Mouse (Mus musculus): ENCODE results near the gene Syde2.

DNA sequence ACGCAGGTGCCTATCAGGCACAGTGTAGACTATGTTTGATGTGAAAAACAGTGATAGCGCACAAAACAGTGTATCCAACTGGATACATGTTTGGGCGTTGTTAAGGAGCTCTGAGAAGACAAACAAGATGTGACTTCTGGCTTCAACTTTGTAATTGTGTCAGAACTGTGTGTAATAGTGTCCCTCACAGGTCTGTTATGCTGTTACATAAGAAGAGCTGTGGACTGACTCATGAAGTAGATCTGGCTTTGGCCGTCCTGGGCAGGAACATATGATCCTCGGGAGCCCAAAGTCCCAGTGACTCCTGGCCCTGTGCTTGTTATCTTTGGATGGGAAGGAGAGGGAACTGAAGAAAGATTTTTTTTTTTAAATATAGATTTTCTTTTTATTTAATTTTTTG is 7.8 kb downstream of the Syde2 start:
- TF ChIP-seq POLR2A (IDR thresholded peaks at IDR 0.05; ENCODE audit: borderline replicate concordance, insufficient read depth, low read length) = no peak
- no peak for TF ChIP-seq CTCF (IDR thresholded peaks at IDR 0.05; ENCODE audit: borderline replicate concordance, insufficient read depth, low read depth, low read length)

All from cerebellum, adult 2 months (tissue).